Mouse (Mus musculus) cerebellum, adult 11-12 months (tissue): Measurements from ENCODE around the gene Fgfr1op2.

Source experiments
- DNase-seq: peaks from one replicate; pipeline ENCODE4 v3.0.0; 2022

Gene Fgfr1op2

GRCm38 (mm10) chr6:146642276-146643183 lies 65.5 kb downstream of the Fgfr1op2 start, which contains the start of the genes Med21 and Tm7sf3:
Med21 (plus strand) TSS chr6:146642547.
Tm7sf3 (minus strand) TSS chr6:146642824.
- peak; percentile 98 for DNase-seq

GRCm38 (mm10) chr6:146643184-146643570 lies 66.2 kb downstream of the Fgfr1op2 start:
- no peak for DNase-seq
